Mouse (Mus musculus): Measurements from ENCODE around the gene Clca3a1. TPM values are rescaled to one million over a fixed set of nuclear protein-coding genes. Genes with fewer than 3 reads are reported as not detected.

Clca3a1 gene
- total and polyA plus RNA-seq, 2 experiments from 2014 or later, result 1.2 to 1.4 TPM

DNA sequence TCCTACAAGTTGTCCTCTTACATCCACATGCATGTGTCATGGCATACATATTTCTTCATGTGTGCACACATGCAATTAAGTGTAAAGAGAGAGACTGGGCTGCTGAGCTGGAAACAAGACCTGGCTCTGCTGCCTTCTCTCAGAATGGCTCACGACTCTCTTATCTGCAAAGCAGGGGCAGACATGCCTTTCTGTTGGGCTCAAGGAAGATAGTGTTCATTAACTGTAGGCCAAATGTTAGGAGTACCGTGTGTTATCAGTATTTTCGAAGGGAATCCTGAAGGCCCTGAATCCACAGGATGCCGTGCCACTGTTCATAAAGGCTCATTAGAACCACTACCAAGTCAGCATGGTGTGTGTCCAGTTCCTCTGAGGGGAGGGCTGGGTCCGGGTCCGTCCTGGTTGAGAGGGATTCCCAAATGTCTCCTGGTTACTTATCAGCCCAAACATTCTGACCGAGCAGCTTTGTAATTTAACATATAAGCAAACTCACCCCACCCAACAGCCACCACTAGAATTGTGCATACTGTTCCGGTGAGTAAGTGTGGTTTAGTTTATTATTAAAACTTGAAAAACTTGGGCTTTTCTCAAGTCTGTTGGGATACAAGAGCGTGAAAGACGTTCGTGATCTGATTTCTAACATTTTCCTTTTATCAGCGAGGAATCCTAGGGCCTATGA, 77.5 kb downstream of the Clca3a1 start:
- ATAC-seq (no peak), DNase-seq (no peak)
- Histone ChIP-seq H3K9me3 (ENCODE audit: low read length) (no peaks in the 10 kb centered on the region), H3K9ac (no peak overlapping the region), H3K4me2 (ENCODE audit: low read depth) (no peak overlapping the region), H3K36me3 (ENCODE audit: insufficient read depth) (peaks cover 17% of the 10 kb centered on the region), H3K27me3 (ENCODE audit: insufficient read depth, low read length) (no peaks in the 10 kb centered on the region), H3K4me1 (ENCODE audit: insufficient read depth) (no peaks in the 10 kb centered on the region), H3K4me3 (ENCODE audit: low read depth, low read length) (no peak overlapping the region), H3K27ac (ENCODE audit: low read depth, low read length) (no peak overlapping the region)
- no peak for TF ChIP-seq CTCF (IDR thresholded peaks at IDR 0.05; ENCODE audit: low read depth)
- WGBS, result 95% methylated on average over 12 of the region's 12 CpGs

DNA sequence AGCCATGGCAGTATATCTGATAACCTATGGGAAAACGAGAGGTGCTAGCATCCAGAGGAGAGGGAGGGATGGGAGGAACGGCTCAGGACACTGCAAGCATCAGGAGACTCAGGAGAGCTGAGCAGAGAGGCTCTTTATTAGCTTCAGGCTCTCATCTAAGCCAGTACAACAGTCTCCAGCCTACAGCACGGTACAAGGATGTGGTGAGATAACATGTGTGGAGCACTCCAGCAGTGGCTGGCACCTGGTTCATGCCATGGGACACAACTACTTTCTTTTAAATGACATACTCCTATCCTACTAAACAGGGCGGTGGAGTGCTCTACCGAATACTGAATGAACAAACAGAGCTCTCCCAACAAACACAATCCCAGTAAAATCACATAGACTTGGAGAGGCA, 79.2 kb downstream of the Clca3a1 start:
- Histone ChIP-seq H3K27ac (ENCODE audit: low read depth, low read length) (no peak overlapping the region), H3K4me2 (ENCODE audit: low read depth) (no peak overlapping the region), H3K36me3 (ENCODE audit: insufficient read depth) (peaks cover 9% of the 10 kb centered on the region; the same call in 1 of the 2 replicates), H3K9me3 (ENCODE audit: low read length) (no peaks in the 10 kb centered on the region), H3K4me1 (ENCODE audit: insufficient read depth) (no peaks in the 10 kb centered on the region), H3K4me3 (ENCODE audit: low read depth, low read length) (no peak overlapping the region), H3K27me3 (ENCODE audit: insufficient read depth, low read length) (no peaks in the 10 kb centered on the region), H3K9ac (no peak overlapping the region)
- ATAC-seq (no peak), DNase-seq (no peak)
- 85% methylated on average over 5 of the region's 5 CpGs for whole genome bisulfite sequencing
- no peak for TF ChIP-seq CTCF (IDR thresholded peaks at IDR 0.05; ENCODE audit: low read depth)

DNA sequence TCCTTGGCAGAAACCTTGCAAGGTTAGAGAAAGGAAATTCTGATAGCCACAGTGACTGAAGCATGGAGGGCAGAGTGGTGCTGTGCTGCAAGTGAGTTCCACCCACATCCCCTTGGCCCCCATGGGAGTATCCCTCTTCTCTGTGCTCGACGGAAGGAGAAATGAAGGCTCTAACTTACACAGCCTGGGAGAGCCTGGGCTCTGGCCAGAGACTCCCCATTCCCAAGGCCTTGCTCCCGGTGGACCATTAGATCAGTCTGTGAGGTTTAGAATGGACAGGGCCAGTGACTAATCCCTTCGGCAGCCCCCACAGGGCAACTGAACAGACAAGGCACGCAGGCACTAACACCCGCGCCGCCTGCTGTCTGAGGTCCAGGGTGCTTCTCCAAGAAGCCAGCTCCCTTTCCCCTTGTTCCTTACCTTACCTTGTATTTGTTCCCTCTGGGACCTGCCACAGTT, 81.0 kb downstream of the Clca3a1 start:
- ATAC-seq (no peak), DNase-seq (no peak)
- Histone ChIP-seq H3K27me3 (ENCODE audit: insufficient read depth, low read length) (no peaks in the 10 kb centered on the region), H3K36me3 (ENCODE audit: insufficient read depth) (0 out of 2 replicates have a peak, but pooled peaks cover 4% of the 10 kb centered on the region), H3K9me3 (ENCODE audit: low read length) (no peaks in the 10 kb centered on the region), H3K4me2 (ENCODE audit: low read depth) (no peak overlapping the region), H3K4me1 (ENCODE audit: insufficient read depth) (no peaks in the 10 kb centered on the region), H3K9ac (no peak overlapping the region), H3K27ac (ENCODE audit: low read depth, low read length) (no peak overlapping the region), H3K4me3 (ENCODE audit: low read depth, low read length) (no peak overlapping the region)
- TF ChIP-seq CTCF (IDR thresholded peaks at IDR 0.05; ENCODE audit: low read depth), result no peak
- 84% methylated on average over 8 of the region's 8 CpGs for WGBS

Other genes starting within 250 kb of the Clca3a1 start
- 47.1 and 57.7 TPM in 2 replicates for gene Hs2st1, start 190.8 kb downstream of the Clca3a1 start, total RNA-seq (2014; rRNA removed)
- gene Hs2st1, start 190.8 kb downstream of the Clca3a1 start, polyA plus RNA-seq (2015; fragmentation: Nextera tagmentation; extraction: Ambion mirVana), result 9.9 and 14.1 TPM in 2 replicates
- 347 and 486 TPM in 2 replicates for gene Selenof, start 190.7 kb downstream of the Clca3a1 start, total RNA-seq (2014; rRNA removed)
- 660 and 719 TPM in 2 replicates for gene Selenof, start 190.7 kb downstream of the Clca3a1 start, polyA plus RNA-seq (2015; fragmentation: Nextera tagmentation; extraction: Ambion mirVana)
- gene Sh3glb1, start 40.6 kb downstream of the Clca3a1 start, total RNA-seq (2014; rRNA removed), result 103 and 118 TPM in 2 replicates
- gene Sh3glb1, start 40.6 kb downstream of the Clca3a1 start, polyA plus RNA-seq (2015; fragmentation: Nextera tagmentation; extraction: Ambion mirVana), result 104 and 128 TPM in 2 replicates
- gene Clca3a2, start 58.5 kb upstream of the Clca3a1 start, total RNA-seq (2014; rRNA removed), result 0.33 and 0.54 TPM in 2 replicates
- 0.06 and 0.42 TPM in 2 replicates for gene Clca3a2, start 58.5 kb upstream of the Clca3a1 start, polyA plus RNA-seq (2015; fragmentation: Nextera tagmentation; extraction: Ambion mirVana)
- not detected in 2 replicates for gene Clca3b, start 88.4 kb upstream of the Clca3a1 start, total RNA-seq (2014; rRNA removed)
- gene Clca3b, start 88.4 kb upstream of the Clca3a1 start, polyA plus RNA-seq (2015; fragmentation: Nextera tagmentation; extraction: Ambion mirVana), result not detected in 2 replicates
- not detected in 2 replicates for gene Clca4b, start 171.6 kb upstream of the Clca3a1 start, total RNA-seq (2014; rRNA removed)
- gene Clca4b, start 171.6 kb upstream of the Clca3a1 start, polyA plus RNA-seq (2015; fragmentation: Nextera tagmentation; extraction: Ambion mirVana), result not detected in 2 replicates
- gene Clca4a, start 214.1 kb upstream of the Clca3a1 start, total RNA-seq (2014; rRNA removed), result not detected in 2 replicates
- gene Clca4a, start 214.1 kb upstream of the Clca3a1 start, polyA plus RNA-seq (2015; fragmentation: Nextera tagmentation; extraction: Ambion mirVana), result not detected in 2 replicates